Mouse (Mus musculus) embryonic facial prominence, embryonic 11.5 days (tissue): ENCODE measurements around the gene Lgr5. TPM values are rescaled to one million over a fixed set of nuclear protein-coding genes. Genes with fewer than 3 reads are reported as not detected.

Source experiments
- ATAC-seq: fragments of 200-750 bp; cut with Nextera tagmentation; replicated peaks from 2 replicates; pipeline ENCODE4 v1.8.0; 2017; ENCODE audit warnings: low read depth; ENCODE audit not compliant: insufficient number of reproducible peaks, low FRiP score, low TSS enrichment
- DNase-seq: peaks from one replicate; pipeline ENCODE4 v3.0.0-alpha.2; 2015; ENCODE audit warnings: low spot score
- H3K27ac ChIP-seq: fragments of 300-500 bp; sonication (generic); replicated peaks from 2 replicates; pipeline ENCODE4 v1.5.1; 2014; ENCODE audit warnings: mild to moderate bottlenecking, low read depth, low read length, control low read depth
- H3K27me3 ChIP-seq: fragments of 300-500 bp; sonication (generic); 2 replicates; pipeline ENCODE4 v1.6.1; 2014; ENCODE audit warnings: mild to moderate bottlenecking, low read length, moderate library complexity, mixed read lengths; ENCODE audit not compliant: control insufficient read depth, insufficient read depth
- H3K36me3 ChIP-seq: fragments of 300-500 bp; sonication (generic); replicated peaks from 2 replicates; pipeline ENCODE4 v1.6.1; 2014; ENCODE audit warnings: low read depth, mild to moderate bottlenecking, low read length, moderate library complexity, mixed read lengths; ENCODE audit not compliant: control insufficient read depth, insufficient read depth
- H3K4me1 ChIP-seq: fragments of 300-500 bp; sonication (generic); 2 replicates; pipeline ENCODE4 v1.6.1; 2014; ENCODE audit warnings: low read length, mixed read lengths; ENCODE audit not compliant: control insufficient read depth, insufficient read depth
- H3K4me2 ChIP-seq: fragments of 300-500 bp; sonication (generic); 2 replicates; pipeline ENCODE4 v1.6.1; 2014; ENCODE audit warnings: low read depth, mild to moderate bottlenecking, control low read depth, low read length, moderate library complexity
- H3K4me3 ChIP-seq: fragments of 300-500 bp; sonication (generic); 2 replicates; pipeline ENCODE4 v1.5.1; 2014; ENCODE audit warnings: low read depth, low read length, control low read depth
- H3K9ac ChIP-seq: fragments of 300-500 bp; sonication (generic); replicated peaks from 2 replicates; pipeline ENCODE4 v1.6.1; 2014; ENCODE audit warnings: mild to moderate bottlenecking, control low read depth, low read length
- H3K9me3 ChIP-seq: fragments of 300-500 bp; sonication (generic); replicated peaks from 2 replicates; pipeline ENCODE4 v1.6.1; 2016; ENCODE audit warnings: mild to moderate bottlenecking, low read length, inconsistent platforms, mixed read lengths; ENCODE audit not compliant: control insufficient read depth
- whole genome bisulfite sequencing: fragments of 180-500 bp; shearing (Covaris S2); extraction: QIAGEN DNeasy Blood & Tissue Kit; methylation state at CpG from one replicate; pipeline ENCODE4 v1.1.7; 2014; 5-methylcytosine and 5-hydroxymethylcytosine counted together
- polyA plus RNA-seq: library from polyadenylated mRNA; unstranded; fragments of >200 nt; fragmentation: Nextera tagmentation; extraction: Ambion mirVana; gene quantifications from 2 replicates; pipeline ENCODE4 v1.2.1, GENCODE M21; 2014

Lgr5 gene
- polyA plus RNA-seq, 1 experiment from 2014 or later, result 11.5 TPM

DNA sequence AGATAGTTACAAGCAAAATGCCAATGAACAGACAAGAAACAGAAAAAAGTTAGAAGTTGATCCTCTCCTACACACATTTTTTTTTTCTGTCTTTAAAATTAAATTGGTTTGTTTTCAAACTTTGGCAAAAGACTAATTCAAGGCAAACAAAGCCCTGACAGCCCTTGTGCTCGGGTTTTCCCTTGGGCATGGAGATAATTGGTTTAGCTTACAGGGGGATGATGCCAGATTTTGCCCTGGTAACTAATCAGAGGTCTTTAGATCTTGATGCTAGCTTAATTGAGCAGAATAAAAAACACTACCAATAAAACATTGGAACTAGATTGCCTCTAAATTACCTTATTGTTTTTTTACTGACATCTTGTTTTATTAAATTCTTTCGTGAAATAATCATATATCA is 162.2 kb downstream of the Lgr5 start:
- Histone ChIP-seq H3K36me3 (peaks cover 8% of the 10 kb centered on the region), H3K27ac (no peak overlapping the region), H3K4me2 (no peak overlapping the region), H3K9ac (no peak overlapping the region), H3K4me3 (no peak overlapping the region), H3K4me1 (no peaks in the 10 kb centered on the region), H3K27me3 (no peaks in the 10 kb centered on the region), H3K9me3 (no peaks in the 10 kb centered on the region)
- ATAC-seq, result no peak
- 57% methylated on average over 2 of the region's 2 CpGs for WGBS
- DNase-seq, result no peak

- H3K27me3 ChIP-seq, result no peaks in the 10 kb centered on the region
- no peaks in the 10 kb centered on the region for H3K4me1 ChIP-seq
- 88% methylated on average over 4 of the region's 4 CpGs for WGBS
- H3K9ac ChIP-seq, result no peak overlapping the region
- no peak for ATAC-seq
- H3K4me3 ChIP-seq, result no peak overlapping the region
- peaks cover 2% of the 10 kb centered on the region; the same call in 1 of the 2 replicates for H3K36me3 ChIP-seq
- no peaks in the 10 kb centered on the region for H3K9me3 ChIP-seq
- no peak overlapping the region for H3K4me2 ChIP-seq
- no peak overlapping the region for H3K27ac ChIP-seq
- no peak for DNase-seq
Measured at GRCm38 (mm10) chr10:115421976-115422375, 165.6 kb downstream of the Lgr5 start.

DNA sequence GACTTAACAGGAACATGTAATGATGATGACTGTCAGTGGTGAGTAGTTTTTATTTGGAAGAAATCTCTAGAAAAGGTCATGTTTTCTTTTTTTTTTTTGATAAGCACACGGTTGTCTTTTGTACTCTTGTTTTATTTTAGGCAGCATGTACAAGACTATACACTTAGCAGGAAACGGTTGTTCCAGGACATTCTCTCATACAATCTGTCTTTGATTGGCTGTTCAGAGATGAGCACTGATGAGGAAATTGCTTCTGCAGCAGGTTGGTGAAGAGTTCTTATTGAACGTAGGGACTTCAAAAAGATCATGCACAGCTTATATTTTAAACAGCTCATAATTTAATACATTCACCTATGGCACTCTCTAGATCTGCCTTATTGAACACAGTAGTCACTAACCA is 173.5 kb downstream of the Lgr5 start:
- Histone ChIP-seq H3K9ac (no peak overlapping the region), H3K27ac (no peak overlapping the region), H3K4me2 (no peak overlapping the region), H3K9me3 (no peaks in the 10 kb centered on the region), H3K4me1 (no peaks in the 10 kb centered on the region), H3K36me3 (peaks cover 5% of the 10 kb centered on the region; the same call in 1 of the 2 replicates), H3K27me3 (no peaks in the 10 kb centered on the region), H3K4me3 (no peak overlapping the region)
- ATAC-seq (no peak), DNase-seq (no peak)
- WGBS, result 90% methylated on average over 3 of the region's 3 CpGs

- Histone ChIP-seq H3K4me1 (no peaks in the 10 kb centered on the region), H3K27ac (no peak overlapping the region), H3K27me3 (no peaks in the 10 kb centered on the region), H3K9me3 (no peaks in the 10 kb centered on the region), H3K9ac (no peak overlapping the region), H3K4me2 (no peak overlapping the region), H3K4me3 (no peak overlapping the region), H3K36me3 (peaks cover 5% of the 10 kb centered on the region)
- DNase-seq (no peak), ATAC-seq (no peak)
- 97% methylated on average over 2 of the region's 2 CpGs for WGBS
Measured at GRCm38 (mm10) chr10:115413496-115413895, 174.1 kb downstream of the Lgr5 start.

- Histone ChIP-seq H3K4me3 (no peak overlapping the region), H3K27ac (no peak overlapping the region), H3K4me1 (no peaks in the 10 kb centered on the region), H3K36me3 (peaks cover 2% of the 10 kb centered on the region), H3K4me2 (no peak overlapping the region), H3K27me3 (no peaks in the 10 kb centered on the region), H3K9me3 (no peaks in the 10 kb centered on the region), H3K9ac (no peak overlapping the region)
- 62% methylated on average over 6 of the region's 6 CpGs for WGBS
- ATAC-seq (no peak), DNase-seq (peak; percentile 82)
Measured at GRCm38 (mm10) chr10:115406393-115406792, 181.2 kb downstream of the Lgr5 start.

Other genes with a start within 250 kb of the Lgr5 start
- 25.3 and 36.4 TPM in 2 replicates for gene Tmem19, start 225.3 kb downstream of the Lgr5 start, polyA plus RNA-seq
- 20.0 and 21.6 TPM in 2 replicates for gene Thap2, start 203.3 kb downstream of the Lgr5 start, polyA plus RNA-seq
- 18.3 and 23.1 TPM in 2 replicates for gene Zfc3h1, start 202.8 kb downstream of the Lgr5 start, polyA plus RNA-seq
- 0.21 TPM in 2 replicates for gene A930009A15Rik, start 17.8 kb downstream of the Lgr5 start, polyA plus RNA-seq
- gene Tspan8, start 229.1 kb upstream of the Lgr5 start, polyA plus RNA-seq, result 1.2 and 2.1 TPM in 2 replicates